Mouse (Mus musculus) midbrain, embryonic 15.5 days (tissue): ENCODE measurements around the gene Clic6. TPM values are rescaled to one million over a fixed set of nuclear protein-coding genes. Genes with fewer than 3 reads are reported as not detected.
"Not testable (repeated sequence)": the region's sequence is repeated elsewhere in the genome, so short reads cannot be mapped to it uniquely, and the experiment has no call there.

ENCODE experiments used
- ATAC-seq: fragments of 200-750 bp; cut with Nextera tagmentation; replicated peaks from 2 replicates; pipeline ENCODE4 v1.8.0; 2017; ENCODE audit warnings: moderate TSS enrichment
- H3K27ac ChIP-seq: fragments of 300-500 bp; sonication (generic); 2 replicates; pipeline ENCODE4 v1.5.1; 2015; ENCODE audit warnings: mild to moderate bottlenecking, inconsistent platforms
- H3K27me3 ChIP-seq: fragments of 300-500 bp; sonication (generic); replicated peaks from 2 replicates; pipeline ENCODE4 v1.6.1; 2015; ENCODE audit warnings: inconsistent platforms
- H3K36me3 ChIP-seq: fragments of 300-500 bp; sonication (generic); replicated peaks from 2 replicates; pipeline ENCODE4 v1.6.1; 2015; ENCODE audit warnings: inconsistent platforms
- H3K4me1 ChIP-seq: fragments of 300-500 bp; sonication (generic); 2 replicates; pipeline ENCODE4 v1.6.1; 2015; ENCODE audit warnings: inconsistent platforms
- H3K4me2 ChIP-seq: fragments of 300-500 bp; sonication (generic); 2 replicates; pipeline ENCODE4 v1.6.1; 2015; ENCODE audit warnings: inconsistent platforms, mild to moderate bottlenecking, moderate library complexity
- H3K4me3 ChIP-seq: fragments of 300-500 bp; sonication (generic); 2 replicates; pipeline ENCODE4 v1.5.1; 2015; ENCODE audit warnings: mild to moderate bottlenecking, inconsistent platforms
- H3K9ac ChIP-seq: fragments of 300-500 bp; sonication (generic); 2 replicates; pipeline ENCODE4 v1.6.1; 2015; ENCODE audit warnings: mild to moderate bottlenecking, inconsistent platforms
- H3K9me3 ChIP-seq: fragments of 300-500 bp; sonication (generic); 2 replicates; pipeline ENCODE4 v1.6.1; 2016; ENCODE audit warnings: inconsistent platforms
- WGBS: fragments of 180-500 bp; shearing (Covaris S2); methylation state at CpG from one replicate; pipeline ENCODE4 v1.1.7; 2015; ENCODE audit warnings: mixed read lengths; 5-methylcytosine and 5-hydroxymethylcytosine counted together
- polyA plus RNA-seq: library from polyadenylated mRNA; unstranded; fragments of >200 nt; fragmentation: Nextera tagmentation; extraction: Ambion mirVana; gene quantifications from 2 replicates; pipeline ENCODE4 v1.2.1, GENCODE M21; 2015

Clic6 gene
- polyA plus RNA-seq, 1 experiment from 2014 or later, result 3.7 TPM

GRCm38 (mm10) chr16:92510835-92511772, 25.6 kb downstream of the Clic6 start:
- no peak for ATAC-seq
- H3K27ac ChIP-seq, result no peak overlapping the region
- no peaks in the 10 kb centered on the region for H3K9me3 ChIP-seq
- H3K27me3 ChIP-seq, result no peaks in the 10 kb centered on the region
- 47% methylated on average over 13 of the region's 13 CpGs for WGBS
- H3K4me3 ChIP-seq, result no peak overlapping the region
- no peaks in the 10 kb centered on the region for H3K36me3 ChIP-seq
- no peak overlapping the region for H3K9ac ChIP-seq
- H3K4me1 ChIP-seq, result no peaks in the 10 kb centered on the region
- H3K4me2 ChIP-seq, result no peak overlapping the region

GRCm38 (mm10) chr16:92511773-92512391, 26.3 kb downstream of the Clic6 start:
- no peak overlapping the region for H3K4me2 ChIP-seq
- 58% methylated on average over 5 of the region's 5 CpGs for WGBS
- no peak for ATAC-seq

GRCm38 (mm10) chr16:92514896-92515295, 29.4 kb downstream of the Clic6 start:
- not testable (repeated sequence) for H3K27ac ChIP-seq, H3K9me3 ChIP-seq, H3K36me3 ChIP-seq, H3K27me3 ChIP-seq, H3K9ac ChIP-seq, H3K4me3 ChIP-seq, H3K4me1 ChIP-seq, H3K4me2 ChIP-seq, ATAC-seq
- 90% methylated on average over 8 of the region's 9 CpGs for WGBS

More at GRCm38 (mm10) chr16:92511773-92512391, 26.3 kb downstream of the Clic6 start:
- Histone ChIP-seq H3K36me3 (no peaks in the 10 kb centered on the region), H3K4me1 (no peaks in the 10 kb centered on the region), H3K9ac (no peak overlapping the region), H3K4me3 (no peak overlapping the region), H3K27me3 (no peaks in the 10 kb centered on the region), H3K27ac (no peak overlapping the region), H3K9me3 (no peaks in the 10 kb centered on the region)

- H3K4me2 ChIP-seq, result no peak overlapping the region
- H3K4me3 ChIP-seq, result no peak overlapping the region
- H3K4me1 ChIP-seq, result no peaks in the 10 kb centered on the region
- H3K9ac ChIP-seq, result no peak overlapping the region
- no peaks in the 10 kb centered on the region for H3K36me3 ChIP-seq
- no peaks in the 10 kb centered on the region for H3K9me3 ChIP-seq
- 86% methylated on average over 9 of the region's 9 CpGs for WGBS
- no peaks in the 10 kb centered on the region for H3K27me3 ChIP-seq
- no peak for ATAC-seq
- no peak overlapping the region for H3K27ac ChIP-seq
Observed at GRCm38 (mm10) chr16:92516139-92516538, 30.6 kb downstream of the Clic6 start.

- no peak overlapping the region for H3K9ac ChIP-seq
- no peaks in the 10 kb centered on the region for H3K36me3 ChIP-seq
- no peak overlapping the region for H3K4me3 ChIP-seq
- no peaks in the 10 kb centered on the region for H3K9me3 ChIP-seq
- no peak overlapping the region for H3K27ac ChIP-seq
- WGBS, result 72% methylated on average over 4 of the region's 4 CpGs
- no peak overlapping the region for H3K4me2 ChIP-seq
- ATAC-seq, result no peak
- H3K27me3 ChIP-seq, result no peaks in the 10 kb centered on the region
- H3K4me1 ChIP-seq, result no peaks in the 10 kb centered on the region
Observed at GRCm38 (mm10) chr16:92518718-92519117, 33.2 kb downstream of the Clic6 start.

- H3K4me2 ChIP-seq, result no peak overlapping the region
- no peak overlapping the region for H3K4me3 ChIP-seq
- H3K36me3 ChIP-seq, result no peaks in the 10 kb centered on the region
- ATAC-seq, result no peak
- H3K27ac ChIP-seq, result no peak overlapping the region
- H3K9ac ChIP-seq, result no peak overlapping the region
- WGBS, result 54% methylated on average over 13 of the region's 13 CpGs
- no peaks in the 10 kb centered on the region for H3K27me3 ChIP-seq
- H3K9me3 ChIP-seq, result no peaks in the 10 kb centered on the region
- no peaks in the 10 kb centered on the region for H3K4me1 ChIP-seq
Observed at GRCm38 (mm10) chr16:92519820-92520492, 34.4 kb downstream of the Clic6 start.

- H3K27ac ChIP-seq, result no peak overlapping the region
- H3K4me1 ChIP-seq, result no peaks in the 10 kb centered on the region
- H3K36me3 ChIP-seq, result no peaks in the 10 kb centered on the region
- H3K27me3 ChIP-seq, result no peaks in the 10 kb centered on the region
- H3K4me3 ChIP-seq, result no peak overlapping the region
- ATAC-seq, result no peak
- H3K9me3 ChIP-seq, result no peaks in the 10 kb centered on the region
- 86% methylated on average over 8 of the region's 8 CpGs for WGBS
- H3K4me2 ChIP-seq, result no peak overlapping the region
- no peak overlapping the region for H3K9ac ChIP-seq
Observed at GRCm38 (mm10) chr16:92523351-92523750, 37.8 kb downstream of the Clic6 start.

- no peak for ATAC-seq
- H3K4me1 ChIP-seq, result no peaks in the 10 kb centered on the region
- no peaks in the 10 kb centered on the region for H3K27me3 ChIP-seq
- no peaks in the 10 kb centered on the region for H3K9me3 ChIP-seq
- WGBS, result 87% methylated on average over 8 of the region's 8 CpGs
- H3K27ac ChIP-seq, result no peak overlapping the region
- no peaks in the 10 kb centered on the region for H3K36me3 ChIP-seq
- no peak overlapping the region for H3K9ac ChIP-seq
- H3K4me2 ChIP-seq, result no peak overlapping the region
- H3K4me3 ChIP-seq, result no peak overlapping the region
Observed at GRCm38 (mm10) chr16:92524651-92525050, 39.1 kb downstream of the Clic6 start.

- no peaks in the 10 kb centered on the region for H3K4me1 ChIP-seq
- WGBS, result 79% methylated on average over 10 of the region's 10 CpGs
Observed at GRCm38 (mm10) chr16:92525919-92526318, 40.4 kb downstream of the Clic6 start.

GRCm38 (mm10) chr16:92535258-92535657, 49.7 kb downstream of the Clic6 start:
- Histone ChIP-seq H3K27ac (no peak overlapping the region), H3K9me3 (no peaks in the 10 kb centered on the region), H3K36me3 (no peaks in the 10 kb centered on the region), H3K9ac (no peak overlapping the region), H3K4me2 (no peak overlapping the region), H3K27me3 (no peaks in the 10 kb centered on the region), H3K4me1 (no peaks in the 10 kb centered on the region), H3K4me3 (no peak overlapping the region)
- ATAC-seq, result no peak
- 89% methylated on average over 2 of the region's 2 CpGs for WGBS

More at GRCm38 (mm10) chr16:92525919-92526318, 40.4 kb downstream of the Clic6 start:
- Histone ChIP-seq H3K4me2 (no peak overlapping the region), H3K9me3 (no peaks in the 10 kb centered on the region), H3K27ac (no peak overlapping the region), H3K27me3 (no peaks in the 10 kb centered on the region), H3K9ac (no peak overlapping the region), H3K36me3 (no peaks in the 10 kb centered on the region), H3K4me3 (no peak overlapping the region)
- no peak for ATAC-seq

- no peak for ATAC-seq
- WGBS, result 69% methylated on average over 6 of the region's 6 CpGs
- H3K9me3 ChIP-seq, result no peaks in the 10 kb centered on the region
Observed at GRCm38 (mm10) chr16:92538356-92538755, 52.8 kb downstream of the Clic6 start.

GRCm38 (mm10) chr16:92544264-92544663, 58.7 kb downstream of the Clic6 start:
- Histone ChIP-seq H3K9me3 (no peaks in the 10 kb centered on the region), H3K4me1 (no peaks in the 10 kb centered on the region), H3K27me3 (no peaks in the 10 kb centered on the region), H3K36me3 (no peaks in the 10 kb centered on the region), H3K4me3 (no peak overlapping the region), H3K9ac (no peak overlapping the region), H3K4me2 (no peak overlapping the region), H3K27ac (no peak overlapping the region)
- WGBS, result 61% methylated on average over 1 of the region's 1 CpGs
- no peak for ATAC-seq

More at GRCm38 (mm10) chr16:92538356-92538755, 52.8 kb downstream of the Clic6 start:
- no peaks in the 10 kb centered on the region for H3K4me1 ChIP-seq
- no peak overlapping the region for H3K4me2 ChIP-seq
- H3K4me3 ChIP-seq, result no peak overlapping the region
- no peak overlapping the region for H3K9ac ChIP-seq
- no peak overlapping the region for H3K27ac ChIP-seq
- no peaks in the 10 kb centered on the region for H3K36me3 ChIP-seq
- no peaks in the 10 kb centered on the region for H3K27me3 ChIP-seq
